Mouse (Mus musculus) midbrain, embryonic 14.5 days (tissue): ENCODE measurements around the gene Lamb3. TPM values are rescaled to one million over a fixed set of nuclear protein-coding genes. Genes with fewer than 3 reads are reported as not detected.

Source experiments
- ATAC-seq: fragments of 200-750 bp; cut with Nextera tagmentation; 2 replicates; pipeline ENCODE4 v1.8.0; 2017; ENCODE audit warnings: moderate number of reproducible peaks, moderate library complexity; ENCODE audit not compliant: low FRiP score, low TSS enrichment
- DNase-seq: peaks from one replicate; pipeline ENCODE4 v3.0.0-alpha.2; 2015
- H3K27ac ChIP-seq: fragments of 300-500 bp; sonication (generic); replicated peaks from 2 replicates; pipeline ENCODE4 v1.5.1; 2014; ENCODE audit warnings: mild to moderate bottlenecking, low read depth, low read length, moderate library complexity
- H3K27me3 ChIP-seq: fragments of 300-500 bp; sonication (generic); 2 replicates; pipeline ENCODE4 v1.6.1; 2014; ENCODE audit warnings: low read length, control low read depth, mixed read lengths; ENCODE audit not compliant: control insufficient read depth, insufficient read depth
- H3K36me3 ChIP-seq: fragments of 300-500 bp; sonication (generic); 2 replicates; pipeline ENCODE4 v1.6.1; 2014; ENCODE audit warnings: low read length, control low read depth; ENCODE audit not compliant: control insufficient read depth, insufficient read depth
- H3K4me1 ChIP-seq: fragments of 300-500 bp; sonication (generic); 2 replicates; pipeline ENCODE4 v1.6.1; 2014; ENCODE audit warnings: mild to moderate bottlenecking, antibody characterized with exemption, low read length, control low read depth; ENCODE audit not compliant: control insufficient read depth, insufficient read depth
- H3K4me2 ChIP-seq: fragments of 300-500 bp; sonication (generic); 2 replicates; pipeline ENCODE4 v1.6.1; 2014; ENCODE audit warnings: mild to moderate bottlenecking, low read length, moderate library complexity
- H3K4me3 ChIP-seq: fragments of 300-500 bp; sonication (generic); replicated peaks from 2 replicates; pipeline ENCODE4 v1.5.1; 2014; ENCODE audit warnings: low read depth, low read length
- H3K9ac ChIP-seq: fragments of 300-500 bp; sonication (generic); replicated peaks from 2 replicates; pipeline ENCODE4 v1.6.1; 2014; ENCODE audit warnings: mild to moderate bottlenecking, low read length, moderate library complexity
- H3K9me3 ChIP-seq: fragments of 300-500 bp; sonication (generic); 2 replicates; pipeline ENCODE4 v1.6.1; 2016; ENCODE audit warnings: low read length, control low read depth, mixed read lengths; ENCODE audit not compliant: control insufficient read depth
- WGBS: fragments of 180-500 bp; shearing (Covaris S2); extraction: QIAGEN DNeasy Blood & Tissue Kit; methylation state at CpG from one replicate; pipeline ENCODE4 v1.1.7; 2014; 5-methylcytosine and 5-hydroxymethylcytosine counted together
- polyA plus RNA-seq: library from polyadenylated mRNA; unstranded; fragments of >200 nt; fragmentation: Nextera tagmentation; extraction: Ambion mirVana; gene quantifications from 2 replicates; pipeline ENCODE4 v1.2.1, GENCODE M21; 2014

The Lamb3 gene
- polyA plus RNA-seq, 1 experiment from 2014 or later, result 0.30 TPM

DNA sequence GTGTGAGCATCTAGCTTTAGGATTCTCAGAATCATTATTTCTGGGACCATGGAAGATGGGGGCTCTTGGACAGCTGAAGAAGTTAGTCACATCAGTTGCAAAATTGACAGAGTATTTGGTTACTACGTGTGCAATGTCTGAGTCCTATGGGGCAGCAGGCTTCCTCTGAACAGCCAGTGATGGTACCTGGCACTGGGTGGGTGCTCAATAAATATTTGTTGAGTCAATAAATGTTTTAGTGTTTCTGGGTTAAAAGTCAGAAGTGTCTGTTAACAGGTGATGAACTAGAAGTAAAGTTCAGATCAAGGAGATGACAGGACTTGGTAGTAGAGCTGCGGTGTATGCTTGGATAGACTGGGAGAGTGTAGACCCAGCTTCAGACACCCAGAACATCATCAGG is 80.1 kb downstream of the Lamb3 start:
- H3K4me3 ChIP-seq, result no peak overlapping the region
- no peaks in the 10 kb centered on the region for H3K27me3 ChIP-seq
- H3K27ac ChIP-seq, result no peak overlapping the region
- H3K9me3 ChIP-seq, result no peaks in the 10 kb centered on the region
- WGBS, result 88% methylated on average over 2 of the region's 2 CpGs
- no peak overlapping the region for H3K4me2 ChIP-seq
- no peaks in the 10 kb centered on the region for H3K4me1 ChIP-seq
- no peak overlapping the region for H3K9ac ChIP-seq
- no peaks in the 10 kb centered on the region for H3K36me3 ChIP-seq
- ATAC-seq (no peak), DNase-seq (no peak)

DNA sequence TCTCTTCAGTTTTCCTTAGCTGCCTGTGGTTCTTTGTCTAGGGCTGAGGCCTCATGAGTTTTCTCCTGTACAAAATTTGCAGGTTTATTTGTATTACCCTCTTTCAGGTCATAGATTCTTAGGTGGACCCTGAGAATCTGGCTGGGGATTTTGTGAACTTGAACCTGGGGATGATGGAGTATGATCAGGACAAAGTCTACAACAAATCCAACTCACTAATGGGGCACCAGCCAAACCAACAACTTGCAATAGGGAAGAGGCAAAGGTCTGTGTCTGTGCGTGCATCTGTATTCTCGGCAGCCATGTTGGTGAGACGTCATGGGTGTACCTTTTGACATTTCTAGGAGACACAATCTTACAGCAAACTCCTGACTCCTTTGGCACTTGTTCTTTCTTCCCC is 81.6 kb downstream of the Lamb3 start:
- no peaks in the 10 kb centered on the region for H3K9me3 ChIP-seq
- H3K27me3 ChIP-seq, result no peaks in the 10 kb centered on the region
- H3K27ac ChIP-seq, result no peak overlapping the region
- H3K4me1 ChIP-seq, result no peaks in the 10 kb centered on the region
- no peak for ATAC-seq
- H3K4me2 ChIP-seq, result no peak overlapping the region
- H3K4me3 ChIP-seq, result no peak overlapping the region
- 93% methylated on average over 3 of the region's 3 CpGs for WGBS
- no peaks in the 10 kb centered on the region for H3K36me3 ChIP-seq
- H3K9ac ChIP-seq, result no peak overlapping the region
- no peak for DNase-seq

DNA sequence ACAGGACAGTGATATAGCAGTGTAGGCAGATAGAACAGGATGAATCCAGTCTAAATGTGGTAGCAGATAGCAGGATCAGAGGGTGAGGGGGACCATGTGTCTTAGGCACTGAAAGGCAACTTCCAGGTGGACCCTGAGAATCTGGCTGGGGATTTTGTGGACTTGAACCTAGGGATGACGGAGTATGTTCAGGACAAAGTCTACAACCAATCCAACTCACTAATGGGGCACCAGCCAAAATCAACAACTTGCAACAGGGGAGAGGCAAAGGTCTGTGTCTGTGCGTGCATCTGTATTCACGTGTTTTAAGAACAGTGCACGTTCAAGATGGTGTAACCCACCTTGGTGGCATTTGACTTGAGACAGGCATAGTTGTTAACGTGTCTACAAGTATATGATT is 82.4 kb downstream of the Lamb3 start:
- Histone ChIP-seq H3K9ac (no peak overlapping the region), H3K36me3 (no peaks in the 10 kb centered on the region), H3K4me1 (no peaks in the 10 kb centered on the region), H3K27ac (no peak overlapping the region), H3K4me2 (no peak overlapping the region), H3K9me3 (no peaks in the 10 kb centered on the region), H3K4me3 (no peak overlapping the region), H3K27me3 (no peaks in the 10 kb centered on the region)
- WGBS, result 90% methylated on average over 5 of the region's 5 CpGs
- ATAC-seq (no peak), DNase-seq (no peak)

DNA sequence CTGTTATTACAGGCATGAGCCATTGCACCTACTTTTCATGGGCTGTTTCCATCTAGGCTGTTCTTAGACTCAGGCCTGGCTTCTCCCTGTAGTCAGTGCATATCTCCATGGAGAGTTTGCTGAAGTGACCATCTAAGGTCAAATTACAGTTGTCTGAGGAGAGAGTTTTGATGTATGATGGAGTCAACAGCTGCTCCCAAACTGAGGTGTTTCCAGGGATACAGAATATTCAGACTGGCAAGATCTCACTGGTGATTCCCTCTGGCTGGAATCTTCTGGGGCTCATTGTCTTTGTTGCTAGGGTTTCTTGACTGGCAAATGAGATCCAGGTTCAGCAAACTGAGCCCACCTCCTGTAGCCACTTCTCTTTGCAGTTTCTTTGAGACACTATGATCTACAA is 83.2 kb downstream of the Lamb3 start:
- DNase-seq, result no peak
- Histone ChIP-seq H3K4me3 (no peak overlapping the region), H3K4me1 (no peaks in the 10 kb centered on the region), H3K27ac (no peak overlapping the region), H3K36me3 (no peaks in the 10 kb centered on the region), H3K9ac (no peak overlapping the region), H3K9me3 (no peaks in the 10 kb centered on the region), H3K4me2 (no peak overlapping the region), H3K27me3 (no peaks in the 10 kb centered on the region)
- no peak for ATAC-seq

DNA sequence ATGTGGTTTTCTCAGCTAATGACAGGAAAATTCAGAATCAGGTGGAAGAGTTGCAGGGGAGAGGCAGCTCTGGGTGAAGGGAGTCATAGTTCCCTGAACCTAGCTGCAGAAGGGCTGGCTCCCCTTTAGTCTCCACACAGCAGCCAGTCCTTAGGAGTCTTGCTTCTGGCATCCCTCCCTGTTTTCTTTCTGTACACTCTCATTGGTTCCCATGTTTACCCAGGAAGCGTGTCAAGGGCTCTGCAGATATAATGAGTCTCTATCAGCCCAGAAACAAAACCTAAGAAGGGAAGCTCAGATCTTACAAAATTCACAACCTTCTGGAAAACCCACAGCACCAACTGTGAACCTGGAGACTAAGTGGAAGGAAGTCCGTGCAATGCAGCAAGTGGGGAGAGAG is 85.5 kb downstream of the Lamb3 start:
- Histone ChIP-seq H3K4me2 (no peak overlapping the region), H3K4me1 (no peaks in the 10 kb centered on the region), H3K27me3 (no peaks in the 10 kb centered on the region), H3K27ac (no peak overlapping the region), H3K9ac (no peak overlapping the region), H3K9me3 (no peaks in the 10 kb centered on the region), H3K4me3 (no peak overlapping the region), H3K36me3 (no peaks in the 10 kb centered on the region)
- 85% methylated on average over 2 of the region's 2 CpGs for WGBS
- DNase-seq, result no peak
- ATAC-seq, result no peak

DNA sequence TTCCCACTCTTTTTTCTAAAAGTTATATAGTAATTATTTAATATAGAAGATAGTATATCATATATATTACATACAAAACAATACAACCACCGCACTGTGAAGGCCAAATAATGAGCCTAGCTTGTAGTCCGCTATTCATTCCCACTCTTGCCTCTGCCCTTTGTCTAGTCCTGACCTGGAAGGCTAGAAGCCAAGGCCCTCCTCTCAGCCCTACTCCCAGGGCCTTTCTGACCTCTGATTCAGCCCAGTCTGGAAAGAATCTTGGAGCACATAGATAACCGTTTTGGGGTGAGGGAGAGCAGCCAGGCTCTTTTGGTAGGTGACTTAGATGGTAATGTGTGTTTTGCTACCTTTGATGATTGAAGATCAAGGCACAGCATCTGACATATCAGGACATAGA is 86.4 kb downstream of the Lamb3 start:
- no peak overlapping the region for H3K4me3 ChIP-seq
- no peaks in the 10 kb centered on the region for H3K27me3 ChIP-seq
- no peak overlapping the region for H3K4me2 ChIP-seq
- H3K4me1 ChIP-seq, result no peaks in the 10 kb centered on the region
- no peaks in the 10 kb centered on the region for H3K36me3 ChIP-seq
- ATAC-seq (no peak), DNase-seq (no peak)
- no peak overlapping the region for H3K9ac ChIP-seq
- H3K27ac ChIP-seq, result no peak overlapping the region
- 73% methylated on average over 3 of the region's 3 CpGs for WGBS
- no peaks in the 10 kb centered on the region for H3K9me3 ChIP-seq

DNA sequence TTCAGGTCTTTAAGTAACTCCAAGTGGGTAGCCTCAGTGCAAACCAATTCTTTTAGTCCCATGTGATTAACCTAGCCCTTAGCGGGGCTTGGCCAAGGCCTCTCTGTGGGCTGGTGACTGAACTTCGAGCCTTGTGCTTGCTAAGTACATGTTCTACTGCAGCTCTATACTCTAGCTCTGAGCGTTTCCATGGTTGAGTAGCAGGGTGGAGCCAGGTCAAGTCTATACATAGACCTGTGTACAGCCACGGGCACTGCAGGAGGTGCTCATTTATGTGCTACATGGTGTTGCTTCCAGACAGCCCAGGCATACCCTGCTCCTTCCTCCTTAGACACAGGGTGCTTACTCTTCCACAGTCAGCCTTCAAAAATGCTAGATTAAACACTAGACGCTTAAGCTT is 88.4 kb downstream of the Lamb3 start:
- H3K27ac ChIP-seq, result no peak overlapping the region
- no peaks in the 10 kb centered on the region for H3K36me3 ChIP-seq
- WGBS, result 86% methylated on average over 5 of the region's 5 CpGs
- H3K27me3 ChIP-seq, result no peaks in the 10 kb centered on the region
- ATAC-seq (no peak), DNase-seq (no peak)
- H3K4me2 ChIP-seq, result no peak overlapping the region
- no peak overlapping the region for H3K4me3 ChIP-seq
- H3K9me3 ChIP-seq, result no peaks in the 10 kb centered on the region
- H3K9ac ChIP-seq, result no peak overlapping the region
- H3K4me1 ChIP-seq, result no peaks in the 10 kb centered on the region

DNA sequence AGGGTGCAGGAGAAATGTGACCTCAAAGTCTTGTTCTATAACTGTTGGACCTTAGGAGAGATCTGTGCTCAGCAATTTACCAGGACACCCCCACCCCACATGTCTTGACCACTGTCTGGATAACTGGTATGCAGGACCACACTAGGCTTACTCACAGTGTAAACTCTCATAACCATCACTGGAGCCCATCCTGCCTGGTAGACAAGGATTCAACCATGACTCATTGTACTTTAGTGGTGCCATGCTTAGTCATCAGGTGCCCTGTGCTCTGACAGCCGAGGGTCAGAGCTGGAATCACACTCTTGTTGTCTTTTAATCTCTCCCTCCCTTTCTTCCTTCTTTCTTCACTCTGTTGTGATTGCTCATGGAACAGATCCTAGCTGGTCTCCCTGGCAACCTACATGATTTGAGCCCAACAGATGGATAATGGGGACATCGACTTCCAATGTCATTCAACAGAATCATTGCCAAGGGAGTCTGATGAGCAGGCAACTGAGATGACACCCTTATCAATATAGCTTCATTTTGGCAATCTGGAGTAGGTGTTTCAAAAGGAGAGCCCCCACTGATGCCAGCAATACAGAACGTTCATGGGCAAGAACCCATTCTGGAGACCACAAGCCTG is 90.8 kb downstream of the Lamb3 start:
- H3K27me3 ChIP-seq, result no peaks in the 10 kb centered on the region
- WGBS, result 79% methylated on average over 3 of the region's 3 CpGs
- H3K36me3 ChIP-seq, result no peaks in the 10 kb centered on the region
- no peak for DNase-seq
- no peak overlapping the region for H3K4me2 ChIP-seq
- H3K9me3 ChIP-seq, result no peaks in the 10 kb centered on the region
- ATAC-seq, result no peak
- no peak overlapping the region for H3K4me3 ChIP-seq
- H3K9ac ChIP-seq, result no peak overlapping the region
- H3K27ac ChIP-seq, result no peak overlapping the region
- no peaks in the 10 kb centered on the region for H3K4me1 ChIP-seq

DNA sequence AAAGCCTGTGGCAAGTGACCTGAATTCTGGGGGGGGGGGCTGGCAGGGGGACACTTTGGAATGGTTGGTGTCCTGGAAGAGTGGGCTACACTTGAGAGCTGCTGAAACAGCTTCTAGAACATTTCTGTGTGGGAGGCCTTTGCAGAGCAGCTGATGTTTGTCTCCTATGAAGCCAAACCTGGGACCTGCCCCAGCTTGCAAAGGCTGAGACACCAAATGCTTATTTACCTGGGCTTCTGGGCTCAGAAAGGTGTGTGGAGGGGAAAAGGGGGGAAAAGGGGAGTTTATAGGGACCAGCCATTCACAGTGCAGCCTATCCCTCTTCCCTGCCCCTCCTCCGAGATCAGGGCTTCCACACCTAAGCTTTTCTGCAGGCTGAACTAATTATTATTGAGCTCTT is 92.5 kb downstream of the Lamb3 start:
- H3K9me3 ChIP-seq, result no peaks in the 10 kb centered on the region
- H3K36me3 ChIP-seq, result no peaks in the 10 kb centered on the region
- H3K4me3 ChIP-seq, result no peak overlapping the region
- no peak overlapping the region for H3K4me2 ChIP-seq
- no peaks in the 10 kb centered on the region for H3K4me1 ChIP-seq
- H3K9ac ChIP-seq, result no peak overlapping the region
- 71% methylated on average over 1 of the region's 1 CpGs for WGBS
- ATAC-seq (no peak), DNase-seq (no peak)
- no peak overlapping the region for H3K27ac ChIP-seq
- H3K27me3 ChIP-seq, result no peaks in the 10 kb centered on the region
